Comparison of ENCODE assay signal across 8 mouse cellular contexts in genomic region chr10:111164304-111165218, GRCm38 (mm10). TPM values are rescaled to one million over a fixed set of nuclear protein-coding genes. Genes with fewer than 3 reads are reported as not detected.
A peak's percentile ranks its signal among the peaks of the same experiment; 100 is the strongest.
DNase-seq lines count a peak whose midpoint lies in the region; ATAC-seq and TF ChIP-seq lines count a peak whose summit lies in the region.

TSS of gene Osbpl8 (plus strand) at chr10:111164752.

- intact Hi-C loops in left cerebral cortex, postnatal 10 days (cut with DNase I) = no loop called here

- TF ChIP-seq CTCF in cortical plate, adult 2 months (IDR thresholded peaks at IDR 0.05; ENCODE audit: extremely low read depth, insufficient read depth, low read length) = no peak

- no peaks in the 10 kb centered on the region for H3K4me1 ChIP-seq in cortical plate, adult 2 months (ENCODE audit: control insufficient read depth, insufficient read depth, low read length)

- peak within 1 kb of the TSS; percentile 90 for H3K27ac ChIP-seq in cortical plate, adult 2 months (ENCODE audit: insufficient read depth, low read length)

- peak; percentile 93; the same call in 1 of the 2 replicates for TF ChIP-seq POLR2A in cortical plate, adult 2 months (IDR thresholded peaks at IDR 0.05; ENCODE audit: extremely low read depth, insufficient read depth, low read length)

- peak; percentile 75 for ATAC-seq in activated CD4-positive, CD25-positive, alpha-beta regulatory T cell, adult 4 months
- ATAC-seq in inflammation-experienced regulatory T-cells, adult 6 months = peak; percentile 74
- ATAC-seq in megakaryocyte-erythroid progenitor cell, adult 5-6 weeks (replicated peaks; ENCODE audit: low FRiP score, low TSS enrichment, poor library complexity, severe bottlenecking) = peak; percentile 84

- DNase-seq in gastrocnemius, postnatal 10 days = peak; percentile 100
- peak; percentile 98 to 99 for DNase-seq in left cerebral cortex, postnatal 10 days (ENCODE audit: extremely low spot score in 1 of 2, low spot score in 2 of 2)
- DNase-seq in right cerebral cortex, postnatal 25 days = peak; percentile 100
- DNase-seq in urinary bladder, postnatal 4 days (ENCODE audit: low spot score in 2 of 2) = peak; percentile 99 to 100

- peak within 1 kb of the TSS; percentile 96 for H3K4me3 ChIP-seq in cortical plate, adult 2 months (ENCODE audit: insufficient read depth, low read length)

RNA-seq across cellular contexts. Expression of gene Osbpl8, which starts in this region (rescaled TPM):
- polyA plus RNA-seq in activated CD4-positive, CD25-positive, alpha-beta regulatory T cell, adult 4 months (2017; shearing (Covaris generic)) = 10 to 100 TPM; 12.0 to 16.7 TPM
- polyA plus RNA-seq in cortical plate, adult 2 months (2012; rRNA removed) = 26.4 and 30.1 TPM in 2 replicates
- 10 to 100 TPM; 17.5 to 20.2 TPM for total RNA-seq in gastrocnemius, postnatal 10 days (2021)
- 10 to 100 TPM; 13.7 to 16.3 (median 15.3) TPM for polyA plus RNA-seq in inflammation-experienced regulatory T-cells, adult 6 months (2017; shearing (Covaris generic))
- total RNA-seq in left cerebral cortex, postnatal 10 days (2021) = 10 to 100 TPM; 67.4 to 67.7 TPM
- 54.0 and 62.3 TPM in 2 replicates for total RNA-seq in megakaryocyte-erythroid progenitor cell, adult 5-6 weeks (2014; fragmentation: Nextera tagmentation)
- 68.9 and 148 TPM in 2 replicates for total RNA-seq in megakaryocyte-erythroid progenitor cell, adult 5-6 weeks (2017)

Comparison
In these comparisons a context has a peak if more than half of its experiments do, and no peak if none do; other contexts are left out.
1. Peak in every context shown above with its lines: DNase-seq, ATAC-seq, H3K4me3 ChIP-seq and H3K27ac ChIP-seq.